Mouse (Mus musculus) spleen, postnatal 10 days (tissue): ENCODE results near the gene Mcl1.

ENCODE experiments used
- DNase-seq, 2 experiments: peaks; one replicate each; pipeline ENCODE4 v3.0.0; 2021 to 2022; ENCODE audit warnings: low spot score in 2 of 2

Mcl1 gene

GRCm38 (mm10) chr3:95666124-95666844 lies 7.7 kb downstream of the Mcl1 start:
- peak in 1 of 2 experiments; percentile 86 for DNase-seq

- no peak for DNase-seq
These were observed 8.9 kb downstream of the Mcl1 start for GRCm38 (mm10) chr3:95667521-95667920.

GRCm38 (mm10) chr3:95668026-95668425 lies 9.4 kb downstream of the Mcl1 start:
- peak in 1 of 2 experiments; percentile 21 for DNase-seq

GRCm38 (mm10) chr3:95668589-95669308 lies 10.2 kb downstream of the Mcl1 start:
- DNase-seq, result peak; percentile 24 to 40

- DNase-seq, result peak in 1 of 2 experiments; percentile 32
These were observed 10.7 kb downstream of the Mcl1 start for GRCm38 (mm10) chr3:95669309-95669665.

- DNase-seq, result peak in 1 of 2 experiments; percentile 28
These were observed 11.8 kb downstream of the Mcl1 start for GRCm38 (mm10) chr3:95670419-95670818.

GRCm38 (mm10) chr3:95671201-95671600 lies 12.6 kb downstream of the Mcl1 start:
- DNase-seq, result peak in 1 of 2 experiments; percentile 17

GRCm38 (mm10) chr3:95672461-95672860 lies 13.9 kb downstream of the Mcl1 start:
- DNase-seq, result peak in 1 of 2 experiments; percentile 72

GRCm38 (mm10) chr3:95672861-95673706 lies 14.5 kb downstream of the Mcl1 start:
- DNase-seq, result peak; percentile 57 to 66

- peak; percentile 65 to 68 for DNase-seq
These were observed 15.2 kb downstream of the Mcl1 start for GRCm38 (mm10) chr3:95673707-95674211.

- DNase-seq, result peak; percentile 75 to 86
These were observed 15.6 kb downstream of the Mcl1 start for GRCm38 (mm10) chr3:95674236-95674635.

GRCm38 (mm10) chr3:95674812-95675211 lies 16.2 kb downstream of the Mcl1 start:
- peak; percentile 57 to 63 for DNase-seq

- DNase-seq, result peak; percentile 85 to 88
These were observed 16.9 kb downstream of the Mcl1 start for GRCm38 (mm10) chr3:95675301-95676092.

- peak; percentile 78 to 84 for DNase-seq
These were observed 18.3 kb downstream of the Mcl1 start for GRCm38 (mm10) chr3:95676745-95677419.

- DNase-seq, result no peak
These were observed 19.0 kb downstream of the Mcl1 start for GRCm38 (mm10) chr3:95677420-95678090.

GRCm38 (mm10) chr3:95679551-95679950 lies 21.0 kb downstream of the Mcl1 start:
- DNase-seq, result no peak

GRCm38 (mm10) chr3:95680673-95681072 lies 22.1 kb downstream of the Mcl1 start:
- no peak for DNase-seq

GRCm38 (mm10) chr3:95681365-95681764 lies 22.8 kb downstream of the Mcl1 start:
- no peak for DNase-seq

GRCm38 (mm10) chr3:95682878-95683277 lies 24.3 kb downstream of the Mcl1 start:
- DNase-seq, result no peak

GRCm38 (mm10) chr3:95684846-95685245 lies 26.3 kb downstream of the Mcl1 start:
- no peak for DNase-seq
